Mouse (Mus musculus) mouse trophoblast stem cell (cell line): ENCODE data around the gene Prrt4.
"Not testable (repeated sequence)": the region's sequence is repeated elsewhere in the genome, so short reads cannot be mapped to it uniquely, and the experiment has no call there.

ENCODE experiments used
- in situ Hi-C, 2 experiments: fragments of 300-500 bp; cut with MseI, MboI; formaldehyde crosslinking; loops; 2 replicates in 1 of 2; 3 replicates in 1 of 2; pipeline ENCODE4 v1.15.1; 2025

The Prrt4 gene

GRCm38 (mm10) chr6:29178888-29179658 is at the start of gene Prrt4:
Gene Prrt4, minus strand, starts transcription at chr6:29179584.
- in situ Hi-C loops, result no loop called here

- in situ Hi-C loops, result not testable (repeated sequence)
These were observed 38.3 kb upstream of the Prrt4 start for GRCm38 (mm10) chr6:29217717-29218116.

- in situ Hi-C loops, result no loop called here
These were observed 36.6 kb upstream of the Prrt4 start, which contains the start of gene Impdh1 for GRCm38 (mm10) chr6:29215881-29216501. Gene Impdh1, minus strand, starts transcription at chr6:29216364.

- in situ Hi-C loops, result no loop called here
These were observed 35.8 kb upstream of the Prrt4 start for GRCm38 (mm10) chr6:29215181-29215580.

GRCm38 (mm10) chr6:29214776-29215175 is 35.4 kb upstream of the Prrt4 start:
- in situ Hi-C loops, result no loop called here

GRCm38 (mm10) chr6:29214245-29214644 is 34.9 kb upstream of the Prrt4 start:
- in situ Hi-C loops, result no loop called here

- in situ Hi-C loops, result no loop called here
These were observed 34.1 kb upstream of the Prrt4 start for GRCm38 (mm10) chr6:29213436-29213835.

- in situ Hi-C loops, result no loop called here
These were observed 32.6 kb upstream of the Prrt4 start for GRCm38 (mm10) chr6:29211806-29212492.

- in situ Hi-C loops, result no loop called here
These were observed 31.8 kb upstream of the Prrt4 start for GRCm38 (mm10) chr6:29211146-29211545.

GRCm38 (mm10) chr6:29210231-29210936 is 31.0 kb upstream of the Prrt4 start:
- in situ Hi-C loops, result no loop called here

GRCm38 (mm10) chr6:29208178-29208577 is 28.8 kb upstream of the Prrt4 start:
- in situ Hi-C loops, result loop anchor here (5.0 to 10.0 kb wide), 3 partner anchors 36 to 67 kb away; partner anchors contain the start of genes Fam71f2 (in 1 of the 2) and Hilpda (in 1 of the 2)

- in situ Hi-C loops, result loop anchor here (5.0 to 10.0 kb wide), 3 partner anchors 35 to 68 kb away; partner anchors contain the start of genes Fam71f2 (in 1 of the 2) and Hilpda (in 1 of the 2)
These were observed 27.6 kb upstream of the Prrt4 start for GRCm38 (mm10) chr6:29207017-29207416.

- in situ Hi-C loops, result loop anchor here (5.0 to 10.0 kb wide), 3 partner anchors 34 to 69 kb away; partner anchors contain the start of genes Fam71f2 (in 1 of the 2) and Hilpda (in 1 of the 2)
These were observed 26.6 kb upstream of the Prrt4 start for GRCm38 (mm10) chr6:29206006-29206405.

GRCm38 (mm10) chr6:29204932-29205614 is 25.7 kb upstream of the Prrt4 start:
- in situ Hi-C loops, result loop anchor here (5.0 to 10.0 kb wide), 4 partner anchors 33 to 70 kb away; partner anchors contain the start of genes Fam71f2 (in 1 of the 2), Hilpda (in 1 of the 2) and Rbm28 (in 1 of the 2)

- in situ Hi-C loops, result loop anchor here (5.0 to 10.0 kb wide), 2 partner anchors 37 to 71 kb away; partner anchors contain the start of genes Fam71f2 (in 1 of the 2), Hilpda (in 1 of the 2) and Rbm28 (in 1 of the 2)
These were observed 24.6 kb upstream of the Prrt4 start for GRCm38 (mm10) chr6:29203861-29204585.

- in situ Hi-C loops, result loop anchor here (5.0 to 10.0 kb wide), 2 partner anchors 36 to 72 kb away; partner anchors contain the start of genes Fam71f2 (in 1 of the 2), Hilpda (in 1 of the 2) and Rbm28 (in 1 of the 2)
These were observed 23.7 kb upstream of the Prrt4 start for GRCm38 (mm10) chr6:29203096-29203495.

GRCm38 (mm10) chr6:29201988-29202387 is 22.6 kb upstream of the Prrt4 start:
- in situ Hi-C loops, result loop anchor here (5.0 to 10.0 kb wide), 2 partner anchors 35 to 73 kb away; partner anchors contain the start of genes Fam71f2 (in 1 of the 2), Hilpda (in 1 of the 2) and Rbm28 (in 1 of the 2)

GRCm38 (mm10) chr6:29201341-29201740 is 22.0 kb upstream of the Prrt4 start:
- in situ Hi-C loops, result loop anchor here (5.0 to 10.0 kb wide), 2 partner anchors 34 to 73 kb away; partner anchors contain the start of genes Fam71f2 (in 1 of the 2), Hilpda (in 1 of the 2) and Rbm28 (in 1 of the 2)

GRCm38 (mm10) chr6:29200496-29200895 is 21.1 kb upstream of the Prrt4 start:
- in situ Hi-C loops, result loop anchor here (5.0 to 10.0 kb wide), 2 partner anchors 33 to 74 kb away; partner anchors contain the start of genes Fam71f2 (in 1 of the 2), Hilpda (in 1 of the 2) and Rbm28 (in 1 of the 2)
